Mouse (Mus musculus): Measurements from ENCODE around the gene Psmd9.

DNA sequence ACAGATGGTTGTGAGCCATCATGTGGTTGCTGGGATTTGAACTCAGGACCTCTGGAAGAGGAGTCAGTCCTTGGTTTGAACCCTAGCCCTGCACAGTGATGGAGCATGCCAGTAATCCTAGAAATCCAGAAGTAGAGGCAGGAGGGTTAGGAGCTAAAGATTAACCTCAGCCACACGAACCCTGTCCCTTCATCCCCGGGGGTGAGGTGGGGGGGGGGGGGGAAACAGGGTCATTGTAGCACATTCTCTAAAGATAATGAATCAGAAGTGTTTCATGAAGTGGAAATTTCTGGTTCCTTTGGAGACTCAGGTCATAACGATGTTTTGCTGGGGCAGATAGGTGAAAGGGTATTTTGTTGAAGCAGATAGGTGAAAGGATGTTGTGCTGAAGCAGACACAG, 21.7 kb downstream of the Psmd9 start:
- TF ChIP-seq GATA1 (IDR thresholded peaks at IDR 0.05; ENCODE audit: borderline replicate concordance, low read length) (no peak), FLI1 (IDR thresholded peaks at IDR 0.05; ENCODE audit: low read length) (no peak)
